Mouse (Mus musculus) natural killer cell, adult 2 months (primary cell): ENCODE results near the gene Cnpy3.
"Not testable (repeated sequence)": the region's sequence is repeated elsewhere in the genome, so short reads cannot be mapped to it uniquely, and the experiment has no call there.

Source experiments
- DNase-seq, 2 experiments: peaks; one replicate each; pipeline ENCODE4 v3.0.0; 2022; ENCODE audit warnings: low spot score in 2 of 2

Cnpy3 gene

GRCm38 (mm10) chr17:46751794-46752556 is at the start of gene Cnpy3:
TSS of gene Cnpy3 (minus strand) at chr17:46752214.
- peak; percentile 97 to 98 for DNase-seq

GRCm38 (mm10) chr17:46801761-46802160 is 49.7 kb upstream of the Cnpy3 start:
- no peak for DNase-seq

- no peak for DNase-seq
These were observed 47.7 kb upstream of the Cnpy3 start for GRCm38 (mm10) chr17:46799680-46800079.

- no peak for DNase-seq
These were observed 45.4 kb upstream of the Cnpy3 start for GRCm38 (mm10) chr17:46797386-46797785.

- no peak for DNase-seq
These were observed 44.7 kb upstream of the Cnpy3 start for GRCm38 (mm10) chr17:46796743-46797142.

GRCm38 (mm10) chr17:46792963-46793362 is 40.9 kb upstream of the Cnpy3 start:
- DNase-seq, result no peak

GRCm38 (mm10) chr17:46787974-46788373 is 36.0 kb upstream of the Cnpy3 start:
- not testable (repeated sequence) for DNase-seq

GRCm38 (mm10) chr17:46786952-46787351 is 34.9 kb upstream of the Cnpy3 start:
- DNase-seq, result no peak

- no peak for DNase-seq
These were observed 31.2 kb upstream of the Cnpy3 start for GRCm38 (mm10) chr17:46783222-46783565.

GRCm38 (mm10) chr17:46782341-46783221 is 30.6 kb upstream of the Cnpy3 start, which contains the start of gene Rpl7l1:
TSS of gene Rpl7l1 (minus strand) at chr17:46782672.
- peak; percentile 90 to 93 for DNase-seq

- no peak for DNase-seq
These were observed 29.9 kb upstream of the Cnpy3 start for GRCm38 (mm10) chr17:46781876-46782275.

GRCm38 (mm10) chr17:46776087-46776486 is 24.1 kb upstream of the Cnpy3 start:
- no peak for DNase-seq

GRCm38 (mm10) chr17:46775070-46775469 is 23.1 kb upstream of the Cnpy3 start:
- no peak for DNase-seq

- DNase-seq, result no peak
These were observed 22.1 kb upstream of the Cnpy3 start for GRCm38 (mm10) chr17:46774131-46774472.

GRCm38 (mm10) chr17:46773278-46774130 is 21.5 kb upstream of the Cnpy3 start:
- DNase-seq, result no peak

GRCm38 (mm10) chr17:46772404-46773277 is 20.6 kb upstream of the Cnpy3 start, which contains the start of gene 2310039H08Rik:
TSS of gene 2310039H08Rik (plus strand) at chr17:46772635.
- DNase-seq, result peak; percentile 66 to 74

- no peak for DNase-seq
These were observed 20.0 kb upstream of the Cnpy3 start for GRCm38 (mm10) chr17:46772038-46772403.

- no peak for DNase-seq
These were observed 19.6 kb upstream of the Cnpy3 start for GRCm38 (mm10) chr17:46771616-46772015.

GRCm38 (mm10) chr17:46771025-46771424 is 19.0 kb upstream of the Cnpy3 start:
- DNase-seq, result no peak

- no peak for DNase-seq
These were observed 18.5 kb upstream of the Cnpy3 start for GRCm38 (mm10) chr17:46770546-46770945.

GRCm38 (mm10) chr17:46767868-46768267 is 15.9 kb upstream of the Cnpy3 start:
- DNase-seq, result no peak
